Mouse (Mus musculus) natural killer cell, adult 2 months (primary cell): ENCODE data around the gene 4930595D18Rik.

ENCODE experiments used
- DNase-seq, 2 experiments: peaks; one replicate each; pipeline ENCODE4 v3.0.0; 2022; ENCODE audit warnings: low spot score in 2 of 2

The 4930595D18Rik gene

GRCm38 (mm10) chr12:111137079-111137478 is 47.2 kb downstream of the 4930595D18Rik start:
- DNase-seq: peak in 1 of 2 experiments; percentile 15

GRCm38 (mm10) chr12:111135953-111136352 is 48.3 kb downstream of the 4930595D18Rik start:
- no peak for DNase-seq

- no peak for DNase-seq
Observed at GRCm38 (mm10) chr12:111134791-111135733, 49.2 kb downstream of the 4930595D18Rik start.

GRCm38 (mm10) chr12:111134169-111134568 is 50.1 kb downstream of the 4930595D18Rik start:
- no peak for DNase-seq

- no peak for DNase-seq
Observed at GRCm38 (mm10) chr12:111125666-111126065, 58.6 kb downstream of the 4930595D18Rik start.

GRCm38 (mm10) chr12:111124601-111125260 is 59.6 kb downstream of the 4930595D18Rik start:
- no peak for DNase-seq

GRCm38 (mm10) chr12:111122332-111122852 is 61.9 kb downstream of the 4930595D18Rik start:
- DNase-seq: peak; percentile 22 to 41

- DNase-seq: no peak
Observed at GRCm38 (mm10) chr12:111120976-111121645, 63.2 kb downstream of the 4930595D18Rik start.

- DNase-seq: no peak
Observed at GRCm38 (mm10) chr12:111119506-111120085, 64.7 kb downstream of the 4930595D18Rik start.

GRCm38 (mm10) chr12:111114593-111114992 is 69.7 kb downstream of the 4930595D18Rik start:
- no peak for DNase-seq

- DNase-seq: no peak
Observed at GRCm38 (mm10) chr12:111111176-111111575, 73.1 kb downstream of the 4930595D18Rik start.
